Mouse (Mus musculus): ENCODE results near the gene Slmap. TPM values are rescaled to one million over a fixed set of nuclear protein-coding genes. Genes with fewer than 3 reads are reported as not detected.

Slmap gene
- polyA plus RNA-seq, 1 experiment from 2014 or later, result 13.8 TPM

DNA sequence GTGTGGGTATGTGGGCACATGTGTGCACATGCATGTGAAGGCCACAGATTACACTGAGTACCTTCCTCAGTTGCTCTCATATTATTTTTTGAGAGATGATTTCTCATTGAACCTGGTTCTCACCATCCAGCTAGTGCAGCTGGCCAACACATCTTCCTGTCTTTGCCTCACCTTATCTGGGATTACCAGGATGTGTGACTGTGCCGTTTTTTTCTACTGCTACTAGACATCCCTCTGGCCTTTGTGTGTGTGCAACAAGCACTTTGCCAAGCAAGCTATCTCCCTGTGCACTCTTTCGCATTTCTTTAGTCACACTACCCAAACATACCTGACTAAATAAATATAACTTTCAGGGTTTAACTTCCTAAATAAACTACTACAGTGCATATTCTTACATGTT, 87.5 kb downstream of the Slmap start:
- H3K27me3 ChIP-seq (ENCODE audit: insufficient read depth, poor library complexity, severe bottlenecking), result no peaks in the 10 kb centered on the region

GRCm38 (mm10) chr14:26446538-26446937, 88.2 kb downstream of the Slmap start:
- DNase-seq (ENCODE audit: low spot score), result no peak
- WGBS, result 88% methylated on average over 3 of the region's 3 CpGs
- H3K4me3 ChIP-seq, result no peak overlapping the region
- no peaks in the 10 kb centered on the region for H3K36me3 ChIP-seq
- peaks cover 9% of the 10 kb centered on the region for H3K4me1 ChIP-seq (replicated peaks)
- H3K27ac ChIP-seq, result no peak overlapping the region
- no peaks in the 10 kb centered on the region for H3K27me3 ChIP-seq (ENCODE audit: insufficient read depth, poor library complexity, severe bottlenecking)
- H3K9me3 ChIP-seq, result no peaks in the 10 kb centered on the region

More for the DNA sequence above, 87.5 kb downstream of the Slmap start:
- no peak overlapping the region for H3K4me3 ChIP-seq
- 87% methylated on average over 2 of the region's 2 CpGs for WGBS
- H3K27ac ChIP-seq, result no peak overlapping the region
- H3K4me1 ChIP-seq (replicated peaks), result peaks cover 9% of the 10 kb centered on the region
- H3K36me3 ChIP-seq, result no peaks in the 10 kb centered on the region
- no peak for DNase-seq (ENCODE audit: low spot score)
- H3K9me3 ChIP-seq, result no peaks in the 10 kb centered on the region

DNA sequence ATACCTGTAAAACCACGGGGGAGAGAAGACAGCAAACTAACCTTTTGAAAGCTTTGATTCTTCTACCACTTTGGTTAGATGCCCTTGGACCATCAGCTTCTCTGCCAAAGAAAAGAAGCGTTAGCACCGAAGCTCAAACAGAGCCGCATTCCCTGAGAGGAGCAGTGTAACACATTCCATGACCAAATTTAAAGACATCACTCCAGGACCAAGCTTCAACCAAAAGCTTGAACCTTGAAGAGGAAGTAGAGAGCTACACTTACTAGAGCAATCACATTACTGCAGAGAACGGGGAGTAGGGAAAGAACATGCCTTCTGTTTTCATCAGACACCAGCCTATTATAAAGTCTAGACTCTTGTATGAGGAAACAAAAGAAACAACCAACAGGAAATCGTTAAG, 92.2 kb downstream of the Slmap start:
- 84% methylated on average over 6 of the region's 6 CpGs for WGBS
- DNase-seq (ENCODE audit: low spot score), result no peak

DNA sequence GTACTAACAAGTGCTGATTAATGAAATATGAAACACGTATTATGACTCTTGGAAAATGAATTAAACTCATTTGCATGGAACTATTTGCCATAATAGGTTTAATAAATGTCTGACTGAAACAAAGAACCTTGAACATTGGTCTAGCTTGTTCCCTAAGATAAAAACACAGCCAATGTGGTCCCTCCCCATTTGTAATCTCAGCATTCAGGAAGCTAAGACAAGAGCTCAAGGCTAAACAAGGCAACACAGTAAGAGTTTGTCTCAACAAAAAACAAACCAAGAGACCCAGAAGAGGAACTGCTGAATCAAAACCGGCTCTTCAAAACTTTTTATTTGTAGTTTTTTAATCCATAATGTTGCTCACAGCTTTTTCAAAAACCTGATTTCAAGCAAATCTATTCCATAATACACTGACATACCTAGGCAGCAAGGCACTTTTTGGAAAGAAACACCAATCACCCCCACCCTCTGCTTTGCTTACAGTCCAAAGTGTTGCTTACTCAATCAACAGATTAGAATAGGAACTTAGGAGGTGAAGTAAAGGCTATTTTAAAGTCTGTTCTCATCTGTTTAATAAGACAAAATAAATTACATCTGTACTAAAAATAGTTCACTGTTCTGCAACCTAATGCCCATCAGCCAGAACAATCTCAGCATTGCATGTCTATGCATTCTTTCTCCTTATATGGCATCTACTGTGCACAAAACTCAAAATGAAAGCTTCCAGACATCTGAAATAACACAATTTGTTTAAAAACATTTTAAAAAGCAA, 93.5 kb downstream of the Slmap start:
- Histone ChIP-seq H3K4me1 (replicated peaks) (no peaks in the 10 kb centered on the region), H3K27me3 (ENCODE audit: insufficient read depth, poor library complexity, severe bottlenecking) (no peaks in the 10 kb centered on the region), H3K27ac (no peak overlapping the region), H3K4me3 (no peak overlapping the region), H3K9me3 (no peaks in the 10 kb centered on the region), H3K36me3 (peaks cover 11% of the 10 kb centered on the region; the same call in 1 of the 2 replicates)
- no peak for DNase-seq (ENCODE audit: low spot score)
- WGBS, result 93% methylated on average over 2 of the region's 2 CpGs

More for the DNA sequence above, 92.2 kb downstream of the Slmap start:
- Histone ChIP-seq H3K27me3 (ENCODE audit: insufficient read depth, poor library complexity, severe bottlenecking) (no peaks in the 10 kb centered on the region), H3K4me3 (no peak overlapping the region), H3K4me1 (replicated peaks) (no peaks in the 10 kb centered on the region), H3K9me3 (no peaks in the 10 kb centered on the region), H3K27ac (no peak overlapping the region), H3K36me3 (peaks cover under 1% of the 10 kb centered on the region; the same call in 1 of the 2 replicates)

- no peak for DNase-seq (ENCODE audit: low spot score)
- Histone ChIP-seq H3K36me3 (peaks cover 19% of the 10 kb centered on the region), H3K4me3 (no peak overlapping the region), H3K9me3 (no peaks in the 10 kb centered on the region), H3K27ac (no peak overlapping the region), H3K27me3 (ENCODE audit: insufficient read depth, poor library complexity, severe bottlenecking) (no peaks in the 10 kb centered on the region), H3K4me1 (replicated peaks) (no peaks in the 10 kb centered on the region)
Observed at GRCm38 (mm10) chr14:26439996-26440395, 94.7 kb downstream of the Slmap start.

DNA sequence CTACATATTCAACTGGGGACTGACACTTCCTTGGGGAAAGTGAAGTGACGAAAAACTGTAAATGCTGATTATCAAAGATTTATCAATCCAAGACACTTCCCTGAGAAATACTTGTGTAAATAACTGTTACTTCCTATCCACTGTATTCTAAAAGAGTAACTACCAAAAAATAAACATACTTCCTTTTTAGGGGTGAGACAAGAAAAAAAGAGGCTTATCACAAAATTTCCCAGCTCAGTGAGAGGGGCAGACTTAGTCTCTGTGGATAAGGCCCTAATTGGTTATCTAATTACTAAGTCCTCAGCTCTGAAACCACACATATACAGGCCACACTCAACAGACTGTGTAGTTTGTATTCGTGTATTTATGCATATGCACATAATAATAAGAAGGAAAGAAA, 97.0 kb downstream of the Slmap start:
- peaks cover 19% of the 10 kb centered on the region for H3K36me3 ChIP-seq
- H3K27ac ChIP-seq, result no peak overlapping the region
- no peaks in the 10 kb centered on the region for H3K9me3 ChIP-seq
- 88% methylated on average over 2 of the region's 2 CpGs for WGBS
- no peak overlapping the region for H3K4me3 ChIP-seq
- no peaks in the 10 kb centered on the region for H3K27me3 ChIP-seq (ENCODE audit: insufficient read depth, poor library complexity, severe bottlenecking)
- H3K4me1 ChIP-seq (replicated peaks), result no peaks in the 10 kb centered on the region
- DNase-seq (ENCODE audit: low spot score), result no peak

GRCm38 (mm10) chr14:26436304-26436703, 98.4 kb downstream of the Slmap start:
- DNase-seq (ENCODE audit: low spot score), result no peak
- H3K27me3 ChIP-seq (ENCODE audit: insufficient read depth, poor library complexity, severe bottlenecking), result no peaks in the 10 kb centered on the region

DNA sequence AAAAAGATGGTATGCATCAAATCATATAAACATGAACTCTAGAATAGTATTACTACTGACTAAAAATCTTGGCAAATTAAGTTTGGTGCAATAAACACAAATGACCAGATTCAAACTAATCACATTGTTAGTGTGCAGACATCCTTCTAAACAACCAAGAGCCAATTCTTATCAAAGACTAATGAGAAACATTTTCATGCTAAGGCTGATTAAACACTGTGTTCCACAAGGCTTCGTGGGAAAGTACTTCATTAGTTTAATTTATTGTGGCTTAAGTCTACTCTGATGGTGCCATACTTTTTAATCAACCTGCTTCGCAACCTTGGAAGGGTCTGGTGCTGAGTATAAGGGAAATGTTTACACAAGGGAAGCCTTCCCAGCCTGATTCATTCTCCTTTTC, 102.4 kb downstream of the Slmap start:
- DNase-seq (ENCODE audit: low spot score), result no peak
- WGBS, result 93% methylated on average over 2 of the region's 2 CpGs
- H3K9me3 ChIP-seq, result no peaks in the 10 kb centered on the region
- H3K27ac ChIP-seq, result no peak overlapping the region
- peaks cover 25% of the 10 kb centered on the region for H3K36me3 ChIP-seq
- H3K27me3 ChIP-seq (ENCODE audit: insufficient read depth, poor library complexity, severe bottlenecking), result no peaks in the 10 kb centered on the region
- no peaks in the 10 kb centered on the region for H3K4me1 ChIP-seq (replicated peaks)
- no peak overlapping the region for H3K4me3 ChIP-seq

More at GRCm38 (mm10) chr14:26436304-26436703, 98.4 kb downstream of the Slmap start:
- no peaks in the 10 kb centered on the region for H3K9me3 ChIP-seq
- H3K36me3 ChIP-seq, result peaks cover 19% of the 10 kb centered on the region
- H3K4me1 ChIP-seq (replicated peaks), result no peaks in the 10 kb centered on the region
- no peak overlapping the region for H3K4me3 ChIP-seq
- H3K27ac ChIP-seq, result no peak overlapping the region

- DNase-seq (ENCODE audit: low spot score), result no peak
- Histone ChIP-seq H3K9me3 (no peaks in the 10 kb centered on the region), H3K27me3 (ENCODE audit: insufficient read depth, poor library complexity, severe bottlenecking) (no peaks in the 10 kb centered on the region), H3K4me1 (replicated peaks) (no peaks in the 10 kb centered on the region), H3K36me3 (peaks cover 25% of the 10 kb centered on the region), H3K27ac (no peak overlapping the region), H3K4me3 (no peak overlapping the region)
- 94% methylated on average over 2 of the region's 2 CpGs for WGBS
Observed at GRCm38 (mm10) chr14:26431919-26432318, 102.8 kb downstream of the Slmap start.

DNA sequence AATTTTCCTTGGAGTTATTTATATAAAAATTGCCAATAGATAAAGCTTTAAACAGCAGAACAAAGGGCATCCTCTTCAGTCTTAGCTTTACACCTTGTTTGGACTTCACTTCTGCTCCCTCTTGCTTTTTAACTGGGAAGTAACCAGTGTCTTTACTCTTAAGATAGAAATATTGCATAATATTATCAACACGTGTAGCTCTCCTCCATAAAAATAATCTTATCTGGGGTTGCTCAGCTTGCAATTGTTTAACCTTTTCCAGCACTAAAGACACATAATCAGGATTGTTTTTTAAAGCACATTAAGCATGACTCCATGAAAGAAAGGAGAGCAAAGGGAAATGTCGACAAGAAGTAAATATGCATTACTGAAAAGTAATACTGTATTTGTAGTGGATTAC, 114.5 kb downstream of the Slmap start:
- Histone ChIP-seq H3K36me3 (peaks cover 57% of the 10 kb centered on the region), H3K27me3 (ENCODE audit: insufficient read depth, poor library complexity, severe bottlenecking) (no peaks in the 10 kb centered on the region), H3K9me3 (no peaks in the 10 kb centered on the region), H3K27ac (no peak overlapping the region), H3K4me3 (no peak overlapping the region), H3K4me1 (replicated peaks) (no peaks in the 10 kb centered on the region)
- WGBS, result 92% methylated on average over 2 of the region's 2 CpGs
- DNase-seq (ENCODE audit: low spot score), result no peak

GRCm38 (mm10) chr14:26417956-26418355, 116.8 kb downstream of the Slmap start:
- DNase-seq (ENCODE audit: low spot score), result no peak
- Histone ChIP-seq H3K4me3 (no peak overlapping the region), H3K27ac (no peak overlapping the region), H3K27me3 (ENCODE audit: insufficient read depth, poor library complexity, severe bottlenecking) (no peaks in the 10 kb centered on the region), H3K4me1 (replicated peaks) (no peaks in the 10 kb centered on the region), H3K9me3 (no peaks in the 10 kb centered on the region), H3K36me3 (peaks cover 38% of the 10 kb centered on the region)
- WGBS, result 74% methylated on average over 5 of the region's 5 CpGs

DNA sequence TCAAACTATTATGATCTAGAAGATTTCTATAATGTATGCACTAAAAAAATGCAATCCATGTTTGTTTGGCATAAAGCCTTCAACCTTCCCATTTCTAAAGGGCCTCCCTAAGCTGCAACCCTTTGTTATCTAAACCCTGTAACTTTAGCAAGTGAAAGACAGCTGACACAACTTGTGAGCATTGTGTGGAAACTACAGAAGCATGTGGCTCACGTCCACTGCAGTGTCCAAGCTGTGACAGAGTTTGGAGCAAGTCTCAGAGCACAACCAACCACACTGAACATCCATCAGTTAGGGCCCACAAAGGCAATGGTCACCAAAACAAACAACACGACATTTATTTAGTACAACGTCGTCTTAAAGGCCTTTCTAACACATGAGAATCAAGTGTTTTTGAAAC, 117.6 kb downstream of the Slmap start:
- Histone ChIP-seq H3K36me3 (peaks cover 30% of the 10 kb centered on the region), H3K4me1 (replicated peaks) (no peaks in the 10 kb centered on the region), H3K27me3 (ENCODE audit: insufficient read depth, poor library complexity, severe bottlenecking) (no peaks in the 10 kb centered on the region), H3K9me3 (no peaks in the 10 kb centered on the region), H3K4me3 (no peak overlapping the region), H3K27ac (no peak overlapping the region)
- 80% methylated on average over 4 of the region's 4 CpGs for whole genome bisulfite sequencing
- no peak for DNase-seq (ENCODE audit: low spot score)

DNA sequence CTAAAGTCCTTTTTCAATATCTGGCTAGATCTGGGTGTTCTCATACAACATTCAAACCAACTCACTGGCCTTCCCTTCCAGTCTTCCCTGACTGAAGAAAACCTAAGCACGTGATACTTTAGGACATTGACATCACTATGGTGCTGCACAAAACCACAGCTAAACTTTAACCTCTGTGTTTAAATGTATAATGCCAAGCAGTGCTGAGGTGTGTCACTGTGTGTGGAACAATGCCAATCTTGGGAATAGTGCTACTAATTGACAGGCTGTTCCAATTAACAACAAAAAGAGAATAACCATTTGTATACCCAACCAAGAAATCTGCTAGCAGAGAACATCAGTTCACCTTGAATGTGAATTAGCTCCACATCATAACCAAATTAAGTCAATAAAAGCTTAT, 121.2 kb downstream of the Slmap start:
- DNase-seq (ENCODE audit: low spot score), result no peak

DNA sequence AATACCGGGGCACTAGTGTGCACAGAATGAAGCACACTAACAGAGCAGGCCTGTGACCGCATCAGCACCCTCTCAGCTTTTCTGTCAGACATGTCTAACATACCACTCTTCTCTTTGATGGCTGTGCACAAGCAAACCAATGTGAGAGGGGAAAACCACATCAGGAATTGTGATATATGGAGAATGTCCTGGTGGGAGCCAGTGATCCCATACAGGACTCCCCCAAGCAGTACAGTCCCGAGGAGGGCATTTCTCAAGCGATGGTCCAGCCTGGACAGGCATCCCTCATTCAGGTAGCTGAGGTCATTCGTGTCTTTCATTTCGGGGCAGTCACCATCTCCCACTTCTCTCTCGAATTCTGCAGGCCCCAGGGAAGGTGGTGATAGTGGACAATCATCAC, 128.0 kb downstream of the Slmap start:
- no peak overlapping the region for H3K27ac ChIP-seq
- no peak overlapping the region for H3K4me3 ChIP-seq
- no peaks in the 10 kb centered on the region for H3K27me3 ChIP-seq (ENCODE audit: insufficient read depth, poor library complexity, severe bottlenecking)
- 92% methylated on average over 7 of the region's 7 CpGs for WGBS
- no peaks in the 10 kb centered on the region for H3K9me3 ChIP-seq
- no peaks in the 10 kb centered on the region for H3K4me1 ChIP-seq (replicated peaks)
- DNase-seq (ENCODE audit: low spot score), result no peak
- no peaks in the 10 kb centered on the region for H3K36me3 ChIP-seq

More for the DNA sequence above, 121.2 kb downstream of the Slmap start:
- H3K4me1 ChIP-seq (replicated peaks), result no peaks in the 10 kb centered on the region
- no peak overlapping the region for H3K4me3 ChIP-seq
- no peaks in the 10 kb centered on the region for H3K27me3 ChIP-seq (ENCODE audit: insufficient read depth, poor library complexity, severe bottlenecking)
- H3K9me3 ChIP-seq, result no peaks in the 10 kb centered on the region
- 86% methylated on average over 1 of the region's 1 CpGs for WGBS
- no peak overlapping the region for H3K27ac ChIP-seq
- peaks cover 14% of the 10 kb centered on the region for H3K36me3 ChIP-seq
